Comparison of ENCODE assay signal across 10 mouse cellular contexts in the genomic region with DNA sequence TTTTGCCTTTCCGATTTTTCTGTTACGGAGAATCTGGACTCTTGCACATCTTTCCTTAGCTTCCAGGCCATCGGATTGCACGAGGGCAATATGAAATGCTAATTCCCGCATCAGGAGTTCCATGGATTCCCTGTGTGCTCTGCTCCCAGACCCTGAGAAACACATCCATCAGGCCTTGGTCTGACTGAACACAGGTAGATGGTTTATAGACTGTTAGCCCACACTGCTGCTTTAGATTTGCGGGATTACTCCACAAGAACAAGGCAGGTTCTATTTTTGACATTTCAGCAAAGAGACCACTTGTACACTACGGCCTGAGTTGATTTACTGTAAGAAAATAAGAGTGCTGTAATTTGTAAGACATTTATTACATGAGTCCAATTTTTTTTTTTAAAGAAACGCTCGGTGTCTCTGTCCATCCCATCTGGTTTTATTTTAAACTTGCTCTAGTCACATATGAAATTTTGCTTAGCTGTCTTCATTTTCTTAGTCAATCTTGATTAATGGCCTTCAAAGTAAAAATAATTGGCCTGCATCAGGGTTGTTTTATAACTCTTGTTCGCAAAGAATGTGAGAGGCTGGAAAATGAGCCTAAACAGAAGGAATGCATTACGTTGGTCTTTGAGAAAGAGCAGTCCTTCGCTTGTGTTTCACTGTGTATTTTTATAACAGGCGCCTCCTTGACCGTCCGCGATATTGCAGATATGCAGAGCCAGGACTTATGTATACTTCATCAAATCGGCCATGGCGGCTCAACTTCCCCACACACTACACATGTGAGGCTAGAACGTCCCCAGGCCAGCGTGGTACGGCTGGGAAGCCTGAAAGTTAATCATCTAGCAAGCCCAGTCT.
DNase-seq lines count a peak whose midpoint lies in the region; ATAC-seq lines count a peak whose summit lies in the region.
"Had no signal": no experiment of that assay in that cellular context is flagged by ENCODE, and none has a peak within 500 bp of the region (broad histone marks: within the 10 kb centered on the region; RNA-seq: fewer than 3 reads in every experiment).

No protein-coding gene starts in this region.

- 58% methylated on average over 21 of the region's 21 CpGs for WGBS in heart, embryonic 16.5 days
- WGBS in lung, embryonic 16.5 days: 54% methylated on average over 21 of the region's 21 CpGs
- 84% methylated on average over 21 of the region's 21 CpGs for WGBS in hindbrain, embryonic 10.5 days
- WGBS in midbrain, embryonic 13.5 days: 91% methylated on average over 21 of the region's 21 CpGs

- H3K9me3 ChIP-seq in heart, embryonic 16.5 days (replicated peaks; ENCODE audit: control insufficient read depth, low read length): no peaks in the 10 kb centered on the region
- no peaks in the 10 kb centered on the region for H3K9me3 ChIP-seq in lung, embryonic 16.5 days (ENCODE audit: control insufficient read depth, low read length)
- H3K9me3 ChIP-seq in hindbrain, embryonic 10.5 days: no peaks in the 10 kb centered on the region
- H3K9me3 ChIP-seq in midbrain, embryonic 13.5 days: no peaks in the 10 kb centered on the region
- H3K9me3 ChIP-seq: midbrain, embryonic 12.5 days had no signal

- peak; percentile 54; the same call in 1 of the 2 replicates for ATAC-seq in heart, embryonic 16.5 days (replicated peaks; ENCODE audit: extremely low read depth, insufficient read depth, low FRiP score)
- ATAC-seq in lung, embryonic 16.5 days (ENCODE audit: low read depth): peak; percentile 83
- ATAC-seq in monocyte, adult 5-6 weeks (replicated peaks; ENCODE audit: insufficient number of reproducible peaks, low FRiP score, low TSS enrichment, poor library complexity, severe bottlenecking): no peak
- no peak for ATAC-seq in midbrain, embryonic 13.5 days
- ATAC-seq: inflammation-experienced regulatory T-cells, adult 6 months; Patski had no signal

- peak overlapping the region; percentile 64 for H3K27ac ChIP-seq in heart, embryonic 16.5 days (ENCODE audit: low read length)
- H3K27ac ChIP-seq in lung, embryonic 16.5 days (ENCODE audit: low read length): peak overlapping the region; percentile 27; the same call in 1 of the 2 replicates
- no peak overlapping the region; the same call in 1 of the 2 replicates for H3K27ac ChIP-seq in hindbrain, embryonic 10.5 days
- no peak overlapping the region for H3K27ac ChIP-seq in midbrain, embryonic 13.5 days

- no peak overlapping the region for H3K4me3 ChIP-seq in heart, embryonic 16.5 days (ENCODE audit: low read length)
- no peak overlapping the region for H3K4me3 ChIP-seq in lung, embryonic 16.5 days (ENCODE audit: low read length)
- H3K4me3 ChIP-seq in hindbrain, embryonic 10.5 days: no peak overlapping the region
- H3K4me3 ChIP-seq in midbrain, embryonic 13.5 days (replicated peaks): no peak overlapping the region
- H3K4me3 ChIP-seq: midbrain, embryonic 12.5 days had no signal

- DNase-seq in NIH3T3 (ENCODE audit: low read depth): peak; percentile 82
- DNase-seq in embryo, embryonic 10.5 days (ENCODE audit: low spot score): peak; percentile 74
- no peak for DNase-seq in hindbrain, embryonic 10.5 days (ENCODE audit: low spot score)

- no peaks in the 10 kb centered on the region for H3K27me3 ChIP-seq in heart, embryonic 16.5 days (ENCODE audit: control insufficient read depth, insufficient read depth, low read length)
- H3K27me3 ChIP-seq in lung, embryonic 16.5 days (ENCODE audit: control insufficient read depth, insufficient read depth, low read depth, low read length): no peaks in the 10 kb centered on the region
- no peaks in the 10 kb centered on the region for H3K27me3 ChIP-seq in hindbrain, embryonic 10.5 days (ENCODE audit: insufficient read depth, poor library complexity, severe bottlenecking)
- H3K27me3 ChIP-seq in midbrain, embryonic 13.5 days: no peaks in the 10 kb centered on the region
- H3K27me3 ChIP-seq: midbrain, embryonic 12.5 days had no signal

- no peaks in the 10 kb centered on the region for H3K36me3 ChIP-seq in heart, embryonic 16.5 days (ENCODE audit: control insufficient read depth, insufficient read depth)
- no peaks in the 10 kb centered on the region for H3K36me3 ChIP-seq in lung, embryonic 16.5 days (ENCODE audit: control insufficient read depth, insufficient read depth, low read length)
- H3K36me3 ChIP-seq in hindbrain, embryonic 10.5 days: no peaks in the 10 kb centered on the region
- H3K36me3 ChIP-seq in midbrain, embryonic 13.5 days: no peaks in the 10 kb centered on the region
- H3K36me3 ChIP-seq: midbrain, embryonic 12.5 days had no signal

- no peak overlapping the region for H3K9ac ChIP-seq in heart, embryonic 16.5 days (ENCODE audit: low read length)
- no peak overlapping the region for H3K9ac ChIP-seq in lung, embryonic 16.5 days (ENCODE audit: low read length)
- H3K9ac ChIP-seq in midbrain, embryonic 13.5 days (replicated peaks): no peak overlapping the region
- H3K9ac ChIP-seq: midbrain, embryonic 12.5 days had no signal

- H3K4me2 ChIP-seq in heart, embryonic 16.5 days (ENCODE audit: low read depth, low read length): no peak overlapping the region
- no peak overlapping the region for H3K4me2 ChIP-seq in lung, embryonic 16.5 days (ENCODE audit: low read depth, low read length)
- no peak overlapping the region for H3K4me2 ChIP-seq in midbrain, embryonic 13.5 days (replicated peaks)
- H3K4me2 ChIP-seq: midbrain, embryonic 12.5 days had no signal

- H3K4me1 ChIP-seq in heart, embryonic 16.5 days (ENCODE audit: control insufficient read depth, insufficient read depth, low read length): peaks cover 13% of the 10 kb centered on the region
- peaks cover 5% of the 10 kb centered on the region; the same call in 1 of the 2 replicates for H3K4me1 ChIP-seq in lung, embryonic 16.5 days (replicated peaks; ENCODE audit: control insufficient read depth, insufficient read depth, low read length)
- H3K4me1 ChIP-seq in hindbrain, embryonic 10.5 days (replicated peaks): peaks cover 14% of the 10 kb centered on the region
- H3K4me1 ChIP-seq in midbrain, embryonic 13.5 days (replicated peaks): peaks cover 12% of the 10 kb centered on the region

Comparison
In these comparisons a context has a peak if more than half of its experiments do, and no peak if none do; other contexts are left out.
1. ATAC-seq: peak in heart, embryonic 16.5 days (single experiment) and lung, embryonic 16.5 days (single experiment); none in monocyte, adult 5-6 weeks (single experiment) and midbrain, embryonic 13.5 days (single experiment).
2. H3K27ac ChIP-seq: peak in heart, embryonic 16.5 days (single experiment) and lung, embryonic 16.5 days (single experiment); none in hindbrain, embryonic 10.5 days (single experiment) and midbrain, embryonic 13.5 days (single experiment).